Mouse (Mus musculus) embryo, embryonic 10.5 days (tissue): ENCODE results near the gene Gramd2.
"Not testable (repeated sequence)": the region's sequence is repeated elsewhere in the genome, so short reads cannot be mapped to it uniquely, and the experiment has no call there.

Experiments
- DNase-seq: peaks from one replicate; pipeline ENCODE4 v3.0.0-alpha.2; 2015; ENCODE audit warnings: low spot score

Gene Gramd2

GRCm38 (mm10) chr9:59723096-59723657, 43.2 kb downstream of the Gramd2 start:
- DNase-seq: peak; percentile 92

- DNase-seq: no peak
Measured at GRCm38 (mm10) chr9:59723791-59724442, 44.0 kb downstream of the Gramd2 start.

- DNase-seq: no peak
Measured at GRCm38 (mm10) chr9:59725515-59725914, 45.6 kb downstream of the Gramd2 start.

GRCm38 (mm10) chr9:59727569-59728286, 47.8 kb downstream of the Gramd2 start:
- DNase-seq: no peak

GRCm38 (mm10) chr9:59731136-59731535, 51.2 kb downstream of the Gramd2 start:
- no peak for DNase-seq

- DNase-seq: no peak
Measured at GRCm38 (mm10) chr9:59733075-59733474, 53.1 kb downstream of the Gramd2 start.

- DNase-seq: no peak
Measured at GRCm38 (mm10) chr9:59735394-59735793, 55.5 kb downstream of the Gramd2 start.

GRCm38 (mm10) chr9:59740593-59740992, 60.6 kb downstream of the Gramd2 start:
- DNase-seq: no peak

- no peak for DNase-seq
Measured at GRCm38 (mm10) chr9:59743903-59744302, 64.0 kb downstream of the Gramd2 start.

- no peak for DNase-seq
Measured at GRCm38 (mm10) chr9:59748387-59748786, 68.4 kb downstream of the Gramd2 start.

GRCm38 (mm10) chr9:59748969-59749368, 69.0 kb downstream of the Gramd2 start:
- no peak for DNase-seq

GRCm38 (mm10) chr9:59749581-59750265, 69.8 kb downstream of the Gramd2 start:
- DNase-seq: peak; percentile 34

GRCm38 (mm10) chr9:59750267-59751065, 70.5 kb downstream of the Gramd2 start, which contains the start of the genes Senp8 and Myo9a:
Gene Senp8, minus strand, starts transcription at chr9:59750710.
Gene Myo9a, plus strand, starts transcription at chr9:59750896.
- DNase-seq: peak; percentile 98

GRCm38 (mm10) chr9:59751066-59751581, 71.2 kb downstream of the Gramd2 start:
- peak; percentile 78 for DNase-seq

- no peak for DNase-seq
Measured at GRCm38 (mm10) chr9:59751966-59752365, 72.0 kb downstream of the Gramd2 start.

GRCm38 (mm10) chr9:59755199-59755598, 75.3 kb downstream of the Gramd2 start:
- no peak for DNase-seq

- DNase-seq: not testable (repeated sequence)
Measured at GRCm38 (mm10) chr9:59757016-59757415, 77.1 kb downstream of the Gramd2 start.

- no peak for DNase-seq
Measured at GRCm38 (mm10) chr9:59760515-59760914, 80.6 kb downstream of the Gramd2 start.

GRCm38 (mm10) chr9:59766966-59767461, 87.1 kb downstream of the Gramd2 start:
- DNase-seq: not testable (repeated sequence)
